Comparison of ENCODE assay signal across 29 mouse cellular contexts in genomic region chr6:36516508-36516907, GRCm38 (mm10).
DNase-seq lines count a peak whose midpoint lies in the region; ATAC-seq and TF ChIP-seq lines count a peak whose summit lies in the region.
"Had no signal": no experiment of that assay in that cellular context is flagged by ENCODE, and none has a peak within 500 bp of the region (broad histone marks: within the 10 kb centered on the region; RNA-seq: fewer than 3 reads in every experiment).

No protein-coding gene starts in this region.

- H3K27me3 ChIP-seq in forebrain, embryonic 15.5 days, result no peaks in the 10 kb centered on the region
- H3K27me3 ChIP-seq in forebrain, embryonic 11.5 days (ENCODE audit: control insufficient read depth, insufficient read depth, low read length), result no peaks in the 10 kb centered on the region
- H3K27me3 ChIP-seq in heart, embryonic 10.5 days (ENCODE audit: insufficient read depth, poor library complexity, severe bottlenecking), result no peaks in the 10 kb centered on the region
- H3K27me3 ChIP-seq in heart, embryonic 16.5 days (ENCODE audit: control insufficient read depth, insufficient read depth, low read length), result no peaks in the 10 kb centered on the region
- H3K27me3 ChIP-seq: embryonic facial prominence, embryonic 15.5 days; intestine, embryonic 15.5 days; limb, embryonic 12.5 days; liver, embryonic 15.5 days; lung, embryonic 15.5 days; neural tube, embryonic 12.5 days had no signal

- peaks cover 14% of the 10 kb centered on the region for H3K4me1 ChIP-seq in forebrain, embryonic 15.5 days
- no peaks in the 10 kb centered on the region for H3K4me1 ChIP-seq in forebrain, embryonic 11.5 days (replicated peaks; ENCODE audit: control insufficient read depth, insufficient read depth, low read length)
- 0 out of 2 replicates have a peak, but pooled peaks cover 6% of the 10 kb centered on the region for H3K4me1 ChIP-seq in heart, embryonic 10.5 days
- peaks cover 13% of the 10 kb centered on the region for H3K4me1 ChIP-seq in heart, embryonic 16.5 days (ENCODE audit: control insufficient read depth, insufficient read depth, low read length)
- H3K4me1 ChIP-seq: embryonic facial prominence, embryonic 10.5 days; hindbrain, embryonic 10.5 days; intestine, embryonic 15.5 days; limb, embryonic 12.5 days; liver, embryonic 15.5 days; lung, embryonic 15.5 days; midbrain, embryonic 10.5 days; neural tube, embryonic 12.5 days had no signal

- no peaks in the 10 kb centered on the region for H3K36me3 ChIP-seq in forebrain, embryonic 15.5 days
- H3K36me3 ChIP-seq in forebrain, embryonic 11.5 days (ENCODE audit: control insufficient read depth, insufficient read depth, low read length), result no peaks in the 10 kb centered on the region
- H3K36me3 ChIP-seq in heart, embryonic 10.5 days, result no peaks in the 10 kb centered on the region
- H3K36me3 ChIP-seq in heart, embryonic 16.5 days (ENCODE audit: control insufficient read depth, insufficient read depth), result no peaks in the 10 kb centered on the region
- H3K36me3 ChIP-seq: embryonic facial prominence, embryonic 10.5 days; embryonic facial prominence, embryonic 15.5 days; G1E; hindbrain, embryonic 10.5 days; intestine, embryonic 15.5 days; limb, embryonic 12.5 days; liver, embryonic 15.5 days; lung, embryonic 15.5 days; midbrain, embryonic 10.5 days; neural tube, embryonic 12.5 days had no signal

- H3K4me2 ChIP-seq in forebrain, embryonic 15.5 days (replicated peaks), result no peak overlapping the region
- H3K4me2 ChIP-seq in forebrain, embryonic 11.5 days (ENCODE audit: low read depth, low read length, severe bottlenecking), result no peak overlapping the region
- H3K4me2 ChIP-seq in heart, embryonic 16.5 days (ENCODE audit: low read depth, low read length), result no peak overlapping the region
- H3K4me2 ChIP-seq: embryonic facial prominence, embryonic 15.5 days; limb, embryonic 12.5 days; liver, embryonic 15.5 days; neural tube, embryonic 12.5 days had no signal

- intact Hi-C loops in heart, postnatal 14 days (cut with DNase I), result loop anchor here (2.0 kb wide), 1 partner anchor 58 kb away; no protein-coding TSS in a partner anchor
- intact Hi-C loops in heart, postnatal 25 days (cut with DNase I), result no loop called here

- 56% methylated on average over 4 of the region's 4 CpGs for WGBS in forebrain, embryonic 15.5 days
- 78% methylated on average over 4 of the region's 4 CpGs for WGBS in forebrain, embryonic 11.5 days
- WGBS in heart, embryonic 10.5 days, result 86% methylated on average over 4 of the region's 4 CpGs
- WGBS in heart, embryonic 16.5 days, result 80% methylated on average over 4 of the region's 4 CpGs

- TF ChIP-seq POLR2A in brain, embryonic 14.5 days (IDR thresholded peaks at IDR 0.05; ENCODE audit: borderline replicate concordance, extremely low read depth, insufficient read depth, insufficient read length, poor library complexity, severe bottlenecking), result no peak

- no peak for DNase-seq in forebrain, embryonic 11.5 days (ENCODE audit: low spot score)
- no peak for DNase-seq in heart, embryonic 10.5 days (ENCODE audit: low spot score)
- DNase-seq in heart, postnatal 14 days, result no peak
- DNase-seq in heart, postnatal 25 days (ENCODE audit: low spot score), result no peak
- DNase-seq in brain, embryonic 14.5 days (ENCODE audit: low read depth), result peak; percentile 39
- DNase-seq: adrenal gland, adult 8-10 months; cerebellum, adult 8-10 months; cerebellum, postnatal 25 days; gastrocnemius, postnatal 10 days; kidney, adult 2 months; kidney, postnatal 36 days; spleen, adult 18-20 months; thymus, postnatal 4 days had no signal

- no peak overlapping the region for H3K4me3 ChIP-seq in forebrain, embryonic 15.5 days
- H3K4me3 ChIP-seq in forebrain, embryonic 11.5 days (ENCODE audit: low read depth, low read length), result no peak overlapping the region
- no peak overlapping the region for H3K4me3 ChIP-seq in heart, embryonic 10.5 days
- H3K4me3 ChIP-seq in heart, embryonic 16.5 days (ENCODE audit: low read length), result no peak overlapping the region
- H3K4me3 ChIP-seq: embryonic facial prominence, embryonic 10.5 days; embryonic facial prominence, embryonic 15.5 days; hindbrain, embryonic 10.5 days; intestine, embryonic 15.5 days; layer of hippocampus, adult 2 months; left cerebral cortex, adult 2 months; limb, embryonic 12.5 days; liver, embryonic 15.5 days; lung, embryonic 15.5 days; midbrain, embryonic 10.5 days; myocyte; neural tube, embryonic 12.5 days had no signal

- ATAC-seq in forebrain, embryonic 15.5 days (replicated peaks), result peak; percentile 46; the same call in 1 of the 2 replicates
- ATAC-seq in forebrain, embryonic 11.5 days (replicated peaks; ENCODE audit: low FRiP score), result no peak
- ATAC-seq in heart, embryonic 16.5 days (replicated peaks; ENCODE audit: extremely low read depth, insufficient read depth, low FRiP score), result no peak
- ATAC-seq: hindbrain, embryonic 16.5 days; intestine, embryonic 15.5 days had no signal

- no peaks in the 10 kb centered on the region for H3K9me3 ChIP-seq in forebrain, embryonic 15.5 days
- no peaks in the 10 kb centered on the region for H3K9me3 ChIP-seq in forebrain, embryonic 11.5 days (ENCODE audit: control insufficient read depth, low read length)
- H3K9me3 ChIP-seq in heart, embryonic 10.5 days, result no peaks in the 10 kb centered on the region
- no peaks in the 10 kb centered on the region for H3K9me3 ChIP-seq in heart, embryonic 16.5 days (replicated peaks; ENCODE audit: control insufficient read depth, low read length)
- H3K9me3 ChIP-seq: embryonic facial prominence, embryonic 10.5 days; embryonic facial prominence, embryonic 15.5 days; G1E; hindbrain, embryonic 10.5 days; intestine, embryonic 15.5 days; limb, embryonic 12.5 days; liver, embryonic 15.5 days; lung, embryonic 15.5 days; midbrain, embryonic 10.5 days; neural tube, embryonic 12.5 days had no signal

- H3K27ac ChIP-seq in forebrain, embryonic 15.5 days (replicated peaks), result peak overlapping the region; percentile 23
- H3K27ac ChIP-seq in forebrain, embryonic 11.5 days (ENCODE audit: low read depth, low read length), result no peak overlapping the region
- peak overlapping the region; percentile 13; the same call in 1 of the 2 replicates for H3K27ac ChIP-seq in heart, embryonic 10.5 days
- peak overlapping the region; percentile 52 for H3K27ac ChIP-seq in heart, embryonic 16.5 days (ENCODE audit: low read length)
- H3K27ac ChIP-seq: embryonic facial prominence, embryonic 10.5 days; embryonic facial prominence, embryonic 15.5 days; hindbrain, embryonic 10.5 days; intestine, embryonic 15.5 days; layer of hippocampus, adult 2 months; left cerebral cortex, adult 2 months; limb, embryonic 12.5 days; liver, embryonic 15.5 days; midbrain, embryonic 10.5 days; neural tube, embryonic 12.5 days had no signal

- TF ChIP-seq CTCF in brain, embryonic 14.5 days (IDR thresholded peaks at IDR 0.05; ENCODE audit: borderline replicate concordance, extremely low read depth, insufficient read depth, insufficient read length), result no peak

- H3K9ac ChIP-seq in forebrain, embryonic 15.5 days (replicated peaks), result no peak overlapping the region
- H3K9ac ChIP-seq in forebrain, embryonic 11.5 days (ENCODE audit: low read length), result no peak overlapping the region
- no peak overlapping the region for H3K9ac ChIP-seq in heart, embryonic 16.5 days (ENCODE audit: low read length)
- H3K9ac ChIP-seq: embryonic facial prominence, embryonic 15.5 days; intestine, embryonic 15.5 days; limb, embryonic 12.5 days; liver, embryonic 15.5 days; lung, embryonic 15.5 days; neural tube, embryonic 12.5 days had no signal
